Mouse (Mus musculus) heart, adult 2 months (tissue): ENCODE measurements at regions not wholly inside any gene's neighbourhood (a gene's known extent, or its start where the extent isn't known, plus 50 kb on each side); places are given as distances from the start of the nearest gene placed in this dataset.

Experiments
- CTCF ChIP-seq: fragments of 200-600 bp; IDR thresholded peaks from 2 replicates; pipeline ENCODE4 v1.8.1; 2022; ENCODE audit warnings: antibody characterized with exemption, mild to moderate bottlenecking, moderate library complexity
- EP300 ChIP-seq: fragments of 200-500 bp; IDR thresholded peaks from 2 replicates; pipeline ENCODE4 v1.6.1; 2011; ENCODE audit warnings: low read depth, low read length, control low read depth; ENCODE audit not compliant: insufficient read depth
- POLR2A ChIP-seq: fragments of 200-500 bp; IDR thresholded peaks from 2 replicates; pipeline ENCODE4 v1.6.1; 2011; ENCODE audit warnings: mild to moderate bottlenecking, low read depth, low read length, control low read depth; ENCODE audit not compliant: insufficient read depth

DNA sequence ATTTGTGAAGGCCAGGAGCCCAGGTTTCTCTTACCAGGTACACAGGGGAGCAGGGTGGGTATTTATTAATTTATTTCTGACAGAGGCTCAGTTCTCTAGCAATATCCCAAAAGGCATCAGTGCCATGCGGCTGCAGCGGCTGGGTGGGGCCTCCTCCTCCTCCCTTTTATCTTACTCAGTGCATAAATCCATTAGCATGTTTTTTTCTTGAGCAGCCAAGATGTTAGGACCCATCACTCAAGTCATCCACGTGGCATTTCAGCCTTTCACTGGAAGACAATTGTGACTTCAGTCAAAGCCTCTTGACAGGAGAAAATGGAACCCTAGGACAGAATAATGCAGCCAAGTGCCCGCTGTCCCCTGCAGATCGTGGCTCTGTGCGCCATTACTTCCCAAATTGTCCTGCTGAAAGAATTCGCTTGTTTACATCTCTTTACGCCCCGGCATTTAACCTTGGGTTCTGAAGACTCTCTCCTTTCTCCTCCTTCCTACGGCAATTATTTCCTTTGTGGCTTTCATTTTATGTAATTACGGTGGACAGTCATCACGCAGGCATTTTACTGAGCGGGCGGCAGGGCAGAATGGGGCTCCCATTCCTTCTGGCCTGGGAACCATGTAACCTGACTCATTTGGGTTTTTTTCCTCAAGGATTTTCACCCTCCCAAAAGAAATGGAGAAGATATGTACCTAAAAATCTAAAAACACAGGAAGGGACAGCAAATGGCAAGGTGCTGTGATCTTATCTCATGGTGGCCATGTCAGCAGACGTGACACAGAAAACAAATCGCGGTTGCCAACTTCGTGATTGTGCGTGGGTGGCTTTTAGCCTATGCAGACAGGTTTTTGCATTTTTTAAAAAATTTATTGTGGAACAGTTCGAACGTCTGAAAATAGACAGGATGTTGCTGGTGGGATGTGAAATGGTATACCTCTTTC, 250.4 kb downstream of the Tcf7l2 start:
- TF ChIP-seq CTCF, result no peak
- no peak for TF ChIP-seq POLR2A
- no peak for TF ChIP-seq EP300
